Mouse (Mus musculus) megakaryocyte progenitor cell, adult 5-6 weeks (primary cell): ENCODE measurements at regions not wholly inside any gene's neighbourhood (a gene's known extent, or its start where the extent isn't known, plus 50 kb on each side); places are given as distances from the start of the nearest gene placed in this dataset.

Experiments used
- ATAC-seq: replicated peaks from 2 replicates; pipeline ENCODE4 v1.8.0; 2016; ENCODE audit warnings: mild to moderate bottlenecking, moderate TSS enrichment, inconsistent platforms; ENCODE audit not compliant: poor library complexity

- ATAC-seq, result no peak
Measured at GRCm38 (mm10) chr15:69413531-69414011, 2912.9 kb upstream of the Lrrc6 start.

DNA sequence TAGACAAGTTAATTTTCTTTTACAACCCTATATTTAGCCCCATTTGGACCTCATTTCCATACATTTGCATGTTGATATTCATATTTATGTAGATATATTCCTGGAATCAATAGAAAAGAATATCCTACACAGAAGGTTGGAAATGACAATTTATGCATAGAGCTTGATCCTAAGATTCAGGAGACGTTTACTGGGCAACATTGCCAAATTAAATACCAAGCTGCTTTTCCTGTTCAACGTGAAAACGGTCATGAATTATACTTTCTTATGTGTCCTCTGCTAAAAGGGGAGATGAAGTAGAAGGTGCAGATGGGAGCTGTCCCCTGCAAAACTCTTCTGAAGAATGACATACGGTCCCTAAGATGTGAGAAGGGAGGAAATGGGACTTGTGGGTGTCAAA, 2888.9 kb upstream of the Lrrc6 start:
- ATAC-seq, result no peak

- ATAC-seq, result no peak
Measured at GRCm38 (mm10) chr15:69387466-69387865, 2886.8 kb upstream of the Lrrc6 start.

- no peak for ATAC-seq
Measured at GRCm38 (mm10) chr15:69365440-69365839, 2864.7 kb upstream of the Lrrc6 start.

GRCm38 (mm10) chr15:69350053-69350739, 2849.5 kb upstream of the Lrrc6 start:
- no peak for ATAC-seq

- no peak for ATAC-seq
Measured at GRCm38 (mm10) chr15:69346065-69346464, 2845.4 kb upstream of the Lrrc6 start.

DNA sequence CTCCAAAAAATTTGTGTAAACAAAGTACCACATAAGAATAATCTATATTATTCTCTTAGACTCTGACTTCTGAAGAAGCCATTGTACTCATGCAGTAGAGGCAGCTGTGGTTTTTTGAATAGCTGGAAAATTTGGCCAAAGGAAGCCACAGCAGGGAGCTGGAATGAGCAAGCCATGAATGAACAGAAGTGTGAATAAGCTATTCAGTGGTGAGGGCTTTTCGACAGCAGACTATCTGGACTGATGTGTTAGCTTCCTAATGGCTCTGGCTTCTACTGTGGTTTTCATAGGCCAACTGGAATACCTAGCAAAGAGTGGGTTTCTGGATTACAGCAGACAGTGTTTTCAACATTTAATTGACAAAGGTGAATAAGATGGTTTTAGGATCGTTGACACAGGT, 2842.0 kb upstream of the Lrrc6 start:
- no peak for ATAC-seq

- ATAC-seq, result no peak
Measured at GRCm38 (mm10) chr15:69336491-69336890, 2835.8 kb upstream of the Lrrc6 start.

DNA sequence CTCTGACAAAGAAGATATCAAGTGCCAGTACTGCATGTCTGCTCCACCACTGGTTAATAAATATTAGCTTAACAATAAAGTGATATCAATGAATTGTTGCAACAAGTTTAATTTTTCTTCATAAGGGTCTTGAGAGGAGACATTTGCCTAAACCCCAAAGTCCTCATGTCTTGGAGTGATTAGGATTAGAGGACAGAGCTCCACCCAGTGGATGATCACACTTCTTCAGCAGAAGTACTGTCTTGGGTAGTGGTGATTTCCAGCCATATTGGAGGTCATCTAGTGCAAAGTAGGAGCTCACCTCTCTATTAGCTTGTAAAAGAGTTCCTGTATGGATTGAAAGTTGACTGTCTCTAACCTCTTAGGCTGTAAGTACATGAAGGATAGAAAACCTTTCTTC, 2825.8 kb upstream of the Lrrc6 start:
- no peak for ATAC-seq

- ATAC-seq, result no peak
Measured at GRCm38 (mm10) chr15:69303100-69303499, 2802.4 kb upstream of the Lrrc6 start.

GRCm38 (mm10) chr15:69291273-69291672, 2790.6 kb upstream of the Lrrc6 start:
- ATAC-seq, result no peak

DNA sequence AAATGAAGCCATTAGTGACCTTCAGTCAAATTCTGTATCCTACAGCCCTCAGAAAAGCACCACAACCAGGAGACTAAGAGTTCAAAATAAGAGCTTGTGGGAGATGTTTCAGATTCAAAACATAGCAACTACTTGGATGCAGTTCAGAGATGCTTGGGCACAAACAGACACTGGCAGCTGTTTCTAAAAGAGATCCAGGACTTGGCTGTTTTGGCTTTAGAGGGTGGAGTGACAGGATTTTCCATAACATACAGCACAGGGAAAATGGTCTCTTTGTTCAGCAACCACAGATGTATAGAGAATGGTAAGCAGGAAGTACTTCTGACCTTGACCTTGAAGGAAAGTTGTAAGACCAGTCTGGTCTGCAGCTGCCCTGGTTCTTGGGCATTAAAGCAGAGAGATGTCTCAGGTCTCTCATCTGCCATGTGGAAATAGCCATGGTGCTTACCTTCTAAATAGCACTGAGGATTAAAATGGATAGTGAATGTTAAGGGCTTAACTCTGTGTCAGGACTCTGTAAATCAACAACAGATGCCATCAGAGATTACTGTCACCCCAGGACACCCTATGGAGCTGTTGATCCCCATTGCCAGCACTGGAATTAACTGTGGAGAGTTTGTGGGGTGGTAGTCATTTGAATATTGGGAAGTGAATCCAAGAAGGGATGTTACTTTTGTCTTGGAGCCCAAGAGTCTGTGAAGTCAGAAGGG, 2775.0 kb upstream of the Lrrc6 start:
- ATAC-seq, result no peak

DNA sequence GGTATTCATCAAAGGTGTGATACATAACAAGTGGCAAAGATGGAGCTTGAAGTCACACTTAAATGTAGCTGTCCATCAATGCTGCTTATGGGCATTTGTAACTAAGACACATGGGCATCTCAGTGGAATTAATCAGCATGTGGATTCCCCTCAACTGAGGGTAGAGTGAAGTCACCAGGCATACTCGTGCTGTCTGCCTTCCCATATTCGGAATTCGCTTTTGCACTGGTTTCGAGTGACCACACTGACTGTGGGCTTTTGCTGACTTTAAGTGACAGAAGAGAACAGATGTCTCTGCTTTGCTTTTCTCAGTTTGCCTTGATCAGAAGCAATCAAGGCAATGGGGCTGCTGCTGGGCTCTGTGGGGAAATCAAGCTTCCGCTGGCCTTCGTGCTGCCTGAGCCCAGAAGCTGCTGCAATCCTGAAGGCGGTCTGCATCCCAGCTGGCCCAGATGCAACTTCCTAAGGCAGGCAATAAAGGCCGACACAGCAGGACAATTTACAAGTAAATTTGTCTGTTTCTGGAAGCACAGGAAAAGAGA, 2773.6 kb upstream of the Lrrc6 start:
- no peak for ATAC-seq

DNA sequence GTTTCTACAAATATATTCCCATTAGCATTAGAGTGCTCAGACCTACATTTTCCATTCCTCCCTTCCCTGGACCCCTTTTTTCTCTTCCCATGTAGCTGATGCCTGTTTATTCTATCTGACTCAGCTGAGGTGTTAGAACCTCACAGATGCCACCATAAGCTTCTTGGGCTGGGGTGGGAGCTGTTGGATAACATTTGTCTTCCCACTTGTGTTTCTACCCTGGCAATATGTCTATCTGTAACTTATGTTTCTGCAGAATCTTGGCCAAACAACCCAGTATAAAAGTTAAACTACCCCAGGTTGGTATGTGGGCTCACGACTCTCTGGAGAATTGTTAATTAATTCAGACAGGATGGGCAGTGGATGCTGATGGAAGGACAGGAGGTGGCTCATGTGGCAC, 2772.8 kb upstream of the Lrrc6 start:
- no peak for ATAC-seq

GRCm38 (mm10) chr15:69261940-69262339, 2761.2 kb upstream of the Lrrc6 start:
- no peak for ATAC-seq

- ATAC-seq, result no peak
Measured at GRCm38 (mm10) chr15:69257161-69257778, 2756.6 kb upstream of the Lrrc6 start.

GRCm38 (mm10) chr15:69253698-69254097, 2753.0 kb upstream of the Lrrc6 start:
- ATAC-seq, result no peak

- ATAC-seq, result no peak
Measured at GRCm38 (mm10) chr15:69252095-69252494, 2751.4 kb upstream of the Lrrc6 start.

DNA sequence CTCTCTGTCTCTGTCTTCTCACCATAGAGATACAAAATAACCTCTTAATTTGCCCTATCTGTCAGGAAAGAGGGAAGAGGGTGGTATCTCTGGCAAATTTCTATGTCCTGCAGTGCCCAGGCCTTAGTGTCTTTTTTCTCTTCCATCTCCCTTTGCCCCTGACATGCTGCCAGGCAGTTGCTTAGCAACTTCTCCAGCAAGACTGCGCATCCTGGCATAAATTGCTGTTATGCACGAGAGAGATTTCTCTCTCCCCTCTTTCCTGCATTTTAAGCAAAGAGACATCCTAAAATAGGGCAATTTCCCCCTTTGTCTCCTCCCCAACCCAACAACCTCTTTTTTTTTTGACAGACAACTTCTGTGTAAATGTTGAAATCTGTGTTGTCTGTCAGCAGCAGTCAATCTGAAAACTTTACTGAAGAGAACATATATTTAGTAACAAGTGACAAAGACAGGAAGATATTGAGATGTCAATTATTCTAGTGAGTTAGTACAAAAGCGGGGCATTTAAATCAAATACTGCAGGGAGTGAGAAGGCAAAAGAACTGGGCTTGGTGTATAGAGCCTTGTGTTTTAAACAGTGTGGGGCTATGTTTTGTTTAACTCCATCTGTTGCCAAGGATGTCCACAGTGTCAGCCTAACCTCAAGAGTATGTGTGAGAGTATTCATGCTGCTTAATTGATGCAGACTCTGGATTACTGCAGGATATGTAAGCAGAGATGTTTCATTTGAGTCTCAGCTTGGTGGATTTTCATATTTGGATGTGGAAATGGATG, 2745.7 kb upstream of the Lrrc6 start:
- no peak for ATAC-seq

GRCm38 (mm10) chr15:69235271-69235670, 2734.6 kb upstream of the Lrrc6 start:
- ATAC-seq, result no peak
